Mouse (Mus musculus) thymus, postnatal 4 days (tissue): ENCODE measurements at regions not wholly inside any gene's neighbourhood (a gene's known extent, or its start where the extent isn't known, plus 50 kb on each side); places are given as distances from the start of the nearest gene placed in this dataset.

Source experiments
- DNase-seq: peaks from one replicate; pipeline ENCODE4 v3.0.0; 2021

GRCm38 (mm10) chr13:85430040-85430439, 141.1 kb upstream of the Rasa1 start:
- DNase-seq = no peak

DNA sequence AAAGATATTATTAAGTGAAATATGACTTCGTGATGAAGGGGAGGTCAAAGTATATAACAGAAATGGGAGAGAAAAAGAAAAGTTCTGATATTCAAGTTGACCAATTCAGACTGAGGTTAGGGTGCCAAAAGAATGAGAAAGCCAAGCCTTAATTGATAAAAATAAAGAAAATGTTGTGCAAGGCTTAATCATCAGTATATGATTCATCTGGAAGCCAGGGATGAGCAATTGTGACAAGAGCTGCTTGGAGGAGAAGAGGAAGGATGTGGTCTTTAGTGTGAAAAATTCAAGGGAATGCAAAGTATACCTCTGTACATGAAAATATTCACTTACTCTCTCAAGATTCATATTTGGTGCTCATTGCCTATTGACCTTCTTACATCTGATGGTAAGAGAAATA, 129.7 kb upstream of the Rasa1 start:
- DNase-seq = no peak

GRCm38 (mm10) chr13:85414951-85415350, 126.0 kb upstream of the Rasa1 start:
- DNase-seq = no peak

DNA sequence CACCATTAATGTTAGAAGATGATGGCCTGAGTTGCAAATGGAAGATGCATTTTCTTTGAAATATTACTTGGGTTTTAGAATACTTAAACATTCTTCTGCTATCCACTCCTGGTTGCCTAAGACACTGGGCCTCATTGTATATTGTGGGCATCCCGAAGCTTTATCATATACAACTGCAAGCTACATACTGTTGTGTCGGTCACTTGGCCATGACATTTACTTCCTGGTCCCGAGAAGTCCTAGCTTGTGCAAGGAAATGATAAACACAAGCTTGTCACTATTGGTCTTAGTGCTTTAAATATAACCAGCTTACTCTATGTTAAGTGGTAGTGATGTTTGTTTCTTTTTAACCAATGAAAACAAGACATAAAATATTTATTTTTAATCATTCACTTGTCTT, 122.4 kb upstream of the Rasa1 start:
- DNase-seq = no peak

DNA sequence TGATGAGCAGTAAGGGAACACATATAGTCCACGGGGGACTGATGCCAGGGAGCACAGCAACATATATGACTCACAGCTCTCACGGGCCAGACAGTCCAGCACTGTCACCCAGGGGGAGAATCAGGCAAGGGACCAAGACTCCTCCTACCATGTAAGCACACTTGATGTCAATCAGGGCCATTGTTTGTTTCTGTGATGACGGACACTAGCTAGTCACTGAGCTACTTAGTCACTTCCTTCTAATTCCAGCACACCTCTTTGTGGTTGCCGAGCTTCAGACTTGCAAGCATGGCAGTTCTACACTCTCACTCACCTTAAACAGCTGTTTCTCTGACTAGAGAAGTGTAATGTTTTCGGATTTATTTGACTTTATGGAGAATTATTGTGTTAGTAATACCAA, 109.9 kb upstream of the Rasa1 start:
- DNase-seq = no peak

- no peak for DNase-seq
Measured at GRCm38 (mm10) chr13:85376338-85376998, 87.5 kb upstream of the Rasa1 start.

GRCm38 (mm10) chr13:85359621-85360020, 70.7 kb upstream of the Rasa1 start:
- DNase-seq = no peak

- no peak for DNase-seq
Measured at GRCm38 (mm10) chr13:85359143-85359542, 70.2 kb upstream of the Rasa1 start.

DNA sequence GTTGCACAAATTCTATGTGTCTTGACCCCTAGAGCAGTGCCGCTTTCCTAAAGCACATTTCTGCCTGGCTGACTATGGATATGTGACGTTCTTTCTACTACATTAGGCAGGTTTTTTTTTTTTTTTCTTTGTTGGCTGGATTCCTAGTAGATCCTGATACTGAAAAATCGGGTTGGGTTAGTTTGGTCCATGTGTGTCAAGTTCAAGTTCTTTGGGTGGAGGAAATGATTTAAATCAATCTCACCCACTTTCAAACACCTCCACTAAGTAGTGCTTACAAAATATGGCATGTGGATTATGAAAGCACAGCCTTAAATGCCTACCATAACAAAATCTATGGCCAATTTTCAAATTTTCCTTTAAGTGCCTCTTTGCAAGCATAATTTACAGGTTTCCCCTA, 63.1 kb upstream of the Rasa1 start:
- DNase-seq = no peak
